Mouse (Mus musculus) adrenal gland, postnatal 36 days (tissue): ENCODE data around the gene Sntb2. TPM values are rescaled to one million over a fixed set of nuclear protein-coding genes. Genes with fewer than 3 reads are reported as not detected.
"Not testable (repeated sequence)": the region's sequence is repeated elsewhere in the genome, so short reads cannot be mapped to it uniquely, and the experiment has no call there.

Experiments
- DNase-seq, 2 experiments: peaks; one replicate each; pipeline ENCODE4 v3.0.0; 2021; ENCODE audit warnings: mixed read lengths in 1 of 2
- long read RNA-seq, 2 experiments: library from polyadenylated mRNA; stranded (forward); transcript quantifications; one replicate each; pipeline ENCODE4 v2.0.0; 2021; ENCODE audit warnings: borderline sequencing depth in 2 of 2
- total RNA-seq, 2 experiments: library from RNA; stranded (reverse); gene quantifications; 2 replicates each; pipeline ENCODE4 v1.2.3; 2021

Sntb2 gene
- 10 to 100 TPM; 28.8 to 39.5 TPM for total RNA-seq
- long read RNA-seq, experiment 1, full-length matches to known transcripts: 42 of 44 reads
- long read RNA-seq, experiment 1, partial matches to known transcripts: 0 of 44 reads
- long read RNA-seq, experiment 1, other reads (novel, unspliced or antisense): 2 of 44 reads
- long read RNA-seq, experiment 2, partial matches to known transcripts: 0 of 2 reads
- long read RNA-seq, experiment 2, other reads (novel, unspliced or antisense): 2 of 2 reads

DNA sequence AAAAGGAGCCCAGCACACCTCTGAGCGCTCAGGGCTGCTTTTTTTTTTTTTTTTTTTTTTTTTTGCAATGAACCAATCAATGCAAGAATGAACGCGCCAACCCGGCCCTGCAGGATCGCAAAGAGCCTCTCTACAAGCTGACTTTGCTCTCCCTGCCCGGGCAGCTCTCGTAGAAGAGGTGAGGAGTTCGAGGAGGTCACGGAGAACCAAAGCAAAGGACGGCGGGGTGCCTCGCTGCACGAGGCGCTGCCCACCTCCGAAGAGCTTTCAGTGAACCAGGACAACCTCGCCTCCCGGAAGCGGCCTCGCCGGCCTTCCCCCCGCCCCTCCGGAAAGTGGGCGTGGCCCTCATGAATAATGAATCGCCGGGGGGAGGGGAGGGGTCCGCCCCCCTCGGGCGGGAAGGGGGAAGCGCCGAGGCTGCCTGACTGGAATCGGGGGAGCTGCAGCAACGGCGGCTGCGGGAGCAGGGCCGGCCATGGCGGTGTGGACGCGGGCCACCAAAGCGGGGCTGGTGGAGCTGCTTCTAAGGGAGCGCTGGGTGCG, at the start of gene Sntb2:
Gene Sntb2 (plus strand): TSS at position 427 of the 546 bp plus-strand sequence.
- DNase-seq: peak; percentile 93 to 96

DNA sequence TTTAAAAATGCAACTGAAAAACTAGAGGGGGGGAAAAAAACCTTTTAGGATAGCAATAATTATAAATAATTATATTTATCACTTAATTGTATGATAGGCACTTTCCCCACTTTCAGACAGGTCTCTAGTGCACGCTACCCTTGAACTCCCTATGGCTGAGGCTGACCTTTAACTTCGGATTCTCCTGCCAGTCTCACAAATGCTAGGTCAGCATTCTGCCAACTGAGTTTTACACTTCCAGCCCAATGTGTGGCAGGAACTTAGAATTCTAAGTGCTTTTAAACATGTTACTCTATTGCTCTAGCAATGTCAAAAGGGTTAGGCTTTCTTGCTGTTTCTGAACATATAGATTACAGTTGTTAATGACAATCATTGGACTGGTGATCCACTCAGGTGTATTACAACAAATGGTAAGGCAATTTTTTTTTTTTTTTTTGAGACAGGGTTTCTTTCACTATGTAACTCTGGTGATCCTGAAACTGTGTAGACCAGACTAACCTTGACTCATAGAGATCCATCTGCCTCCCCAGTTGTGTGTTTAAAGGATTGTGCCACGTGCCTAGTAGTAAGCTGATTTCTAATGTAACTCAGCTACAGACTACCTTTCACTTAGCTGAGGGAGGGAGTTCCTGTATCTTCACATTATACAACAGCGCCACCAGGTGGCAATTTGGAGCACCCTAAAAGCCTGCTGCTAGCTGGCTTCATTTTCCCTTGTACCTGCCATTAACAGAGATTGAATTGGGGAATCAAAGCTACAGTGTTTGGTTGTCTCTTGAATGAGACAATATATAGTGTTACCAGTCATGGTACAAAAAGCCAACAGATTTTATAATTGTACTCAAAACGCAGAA, 48.0 kb upstream of the Sntb2 start:
- DNase-seq: peak; percentile 81 to 86

DNA sequence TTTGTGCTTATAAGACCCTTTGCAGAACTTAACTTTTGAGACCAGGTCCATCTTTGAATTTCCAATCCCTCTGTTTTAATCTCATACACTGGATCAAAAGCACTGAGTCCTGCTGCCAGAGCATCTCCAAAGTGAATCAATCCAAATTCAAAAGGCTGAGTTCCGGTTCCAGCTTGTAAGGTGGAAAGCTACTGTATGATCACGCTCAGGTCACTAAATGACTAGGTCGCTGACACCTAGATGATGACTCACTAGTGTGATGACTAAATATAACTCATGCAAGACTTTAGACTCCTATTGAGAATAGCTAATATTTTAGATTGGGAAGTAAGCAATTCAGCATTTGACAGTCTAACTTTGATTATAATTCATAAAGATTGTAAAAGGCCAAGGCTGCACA, 46.7 kb upstream of the Sntb2 start:
- DNase-seq: no peak

DNA sequence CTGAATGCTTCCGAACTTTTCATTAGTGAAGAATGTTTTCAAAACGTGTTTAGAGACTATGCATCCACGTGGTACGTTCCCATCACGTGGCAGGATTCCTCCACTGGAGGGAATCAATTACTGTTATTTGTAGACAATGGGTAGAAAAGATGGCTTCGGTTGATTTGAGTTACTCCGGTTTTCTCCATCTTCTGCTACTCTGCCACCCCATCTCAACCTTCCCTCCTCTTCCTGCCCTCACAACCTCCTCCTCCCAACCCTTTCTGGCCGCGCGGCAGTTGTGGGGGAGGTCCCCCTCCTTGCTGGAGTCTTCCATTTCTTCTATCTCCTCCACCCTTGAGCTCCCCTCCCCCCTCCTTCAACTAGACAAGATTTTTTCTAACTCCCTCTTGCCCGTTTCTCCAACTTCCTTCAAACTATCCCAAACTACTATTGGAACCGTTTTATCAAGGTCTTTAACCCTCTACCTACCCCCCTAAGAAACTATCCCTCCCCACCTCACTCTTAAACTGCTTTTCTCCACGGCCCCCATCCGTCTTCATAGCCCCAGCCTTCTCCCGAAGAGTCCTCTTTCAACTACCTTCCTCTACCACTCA, 43.2 kb upstream of the Sntb2 start:
- DNase-seq: peak; percentile 33 to 46

DNA sequence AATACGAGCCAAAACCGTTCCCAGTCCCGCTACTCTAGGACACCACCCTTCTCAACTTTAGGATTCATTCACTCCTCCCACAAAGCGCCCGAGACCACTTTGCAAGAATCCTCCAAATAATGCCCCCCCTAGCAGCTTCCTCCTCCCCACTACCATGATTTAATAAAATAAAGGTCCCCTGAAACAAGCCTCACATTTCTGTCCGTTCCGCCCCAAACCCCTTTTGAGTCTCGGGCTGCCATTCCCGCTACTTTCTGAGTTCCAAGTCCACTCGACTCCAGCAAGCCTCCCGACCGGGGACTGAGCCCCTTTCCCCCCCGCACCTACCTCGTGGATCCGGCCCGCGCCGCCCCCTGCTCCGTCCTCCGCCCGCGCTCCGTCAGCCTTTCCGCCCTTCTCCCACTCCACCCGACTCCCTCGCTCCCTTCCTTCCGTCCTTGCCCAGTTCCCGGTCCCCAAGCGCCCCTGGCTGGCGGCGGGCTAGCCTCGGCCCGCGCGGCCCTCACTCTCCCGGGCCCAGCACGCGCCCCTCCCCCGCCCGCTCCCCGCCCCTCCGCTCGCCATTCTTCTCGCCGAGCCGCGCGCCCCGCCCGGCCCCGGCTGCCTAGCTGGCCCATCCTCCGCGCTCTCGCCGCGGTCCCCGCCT, 42.6 kb upstream of the Sntb2 start:
- DNase-seq: peak; percentile 69 to 78

DNA sequence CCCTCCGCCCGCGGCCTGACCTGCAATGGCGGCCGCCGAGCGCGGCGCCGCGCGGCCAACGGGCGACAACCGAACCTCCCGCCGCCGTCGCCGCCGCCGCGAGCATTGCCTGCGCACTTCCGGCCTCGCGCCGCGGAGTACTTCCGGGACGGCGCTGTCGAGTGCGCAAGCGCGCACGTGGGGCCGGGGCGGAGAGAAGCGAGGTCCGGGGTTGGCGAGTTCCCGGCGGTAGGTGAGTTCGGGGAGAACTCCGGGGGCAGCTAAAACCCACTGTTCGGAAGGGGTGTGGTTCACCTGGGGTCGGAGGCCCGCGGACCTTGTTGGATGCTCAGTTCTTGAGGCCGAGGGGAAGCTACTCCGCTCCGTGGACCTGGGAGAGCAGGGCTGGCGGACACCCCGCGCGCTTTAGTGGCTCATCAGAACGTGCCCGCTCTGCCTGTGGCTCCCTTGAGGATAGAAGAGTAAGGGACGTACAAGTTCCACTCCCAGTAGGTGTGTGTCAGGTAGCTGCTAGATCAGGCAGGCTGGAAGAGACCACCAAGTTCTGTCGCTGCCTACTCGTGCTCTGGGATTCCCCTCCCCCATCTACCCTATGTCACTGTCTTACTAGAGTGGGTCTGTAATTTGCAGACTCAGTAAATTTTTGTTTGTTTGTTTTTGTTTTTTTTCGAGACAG, 41.9 kb upstream of the Sntb2 start, which contains the start of gene Utp4:
Gene Utp4 (plus strand): TSS at position 156 of the 676 bp plus-strand sequence.
- peak; percentile 93 to 94 for DNase-seq

DNA sequence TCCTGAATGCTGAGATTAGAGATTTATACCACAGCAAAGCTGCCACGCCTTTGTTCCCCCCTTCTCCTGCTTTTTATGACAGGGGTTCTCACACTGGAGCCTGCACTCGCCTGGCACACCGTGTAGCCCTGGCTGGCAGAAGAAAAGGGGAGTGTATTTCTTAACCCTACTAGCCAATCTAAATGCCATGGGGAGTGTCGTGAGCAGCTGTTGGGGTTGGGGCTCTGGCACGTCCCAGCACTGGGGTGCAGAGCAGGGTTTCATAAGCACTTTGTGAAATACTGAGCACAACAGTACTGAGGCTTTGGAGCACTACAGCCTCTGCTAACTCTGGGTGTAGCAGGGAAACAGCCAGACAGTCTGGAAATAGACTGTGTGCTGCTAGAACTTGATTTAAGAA, 36.1 kb upstream of the Sntb2 start:
- DNase-seq: peak in 1 of 2 experiments; percentile 32

DNA sequence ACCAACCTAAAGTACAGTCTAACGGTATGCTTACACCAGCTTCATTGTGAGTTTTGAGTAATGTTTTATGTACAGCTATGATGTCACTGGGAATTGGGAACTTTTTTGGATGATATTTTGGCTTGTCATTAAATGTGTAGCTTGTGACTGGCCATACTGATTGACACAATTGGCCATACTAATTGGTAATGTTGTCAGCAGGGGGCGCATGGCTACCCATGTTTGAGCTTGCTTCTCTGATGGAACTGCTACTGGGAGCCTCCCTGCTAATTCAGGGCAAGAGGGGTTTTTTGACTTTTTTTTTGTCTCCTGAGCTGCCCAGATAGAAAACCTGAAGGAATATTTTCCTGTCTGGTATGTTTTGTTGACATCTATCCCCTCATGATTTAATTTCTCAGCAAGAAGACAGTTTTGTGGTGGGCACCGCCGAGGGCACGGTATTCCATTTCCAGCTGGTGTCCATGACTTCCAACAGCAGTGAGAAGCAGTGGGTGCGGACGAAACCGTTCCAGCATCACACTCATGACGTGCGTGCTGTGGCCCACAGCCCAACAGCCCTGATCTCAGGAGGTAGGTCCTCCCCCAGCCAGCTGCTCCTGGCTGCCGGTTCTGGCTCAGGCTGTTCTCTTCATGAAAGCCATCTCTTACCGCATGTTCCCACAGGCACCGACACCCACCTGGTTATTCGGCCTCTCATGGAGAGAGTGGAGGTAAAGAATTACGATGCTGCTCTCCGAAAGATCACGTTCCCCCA, 29.6 kb upstream of the Sntb2 start:
- peak; percentile 80 to 87 for DNase-seq

DNA sequence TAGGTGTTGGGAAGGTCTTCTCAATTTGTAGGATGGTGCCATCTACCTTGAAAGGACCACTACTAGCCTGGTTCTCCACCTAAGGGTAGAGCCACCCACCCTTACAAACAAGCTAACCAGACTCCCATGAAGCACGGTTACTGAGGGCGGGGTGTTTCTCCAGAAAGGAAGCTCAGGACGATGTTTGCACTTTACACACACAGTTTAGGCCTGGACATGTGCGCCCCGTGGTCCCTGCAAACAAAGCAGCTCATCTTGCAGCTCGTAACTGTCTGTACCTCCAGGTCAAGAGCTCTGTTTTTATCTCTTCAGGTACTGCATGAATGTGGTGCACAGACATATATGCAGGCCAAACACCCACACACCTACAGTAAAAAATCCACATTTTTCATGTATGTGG, 28.9 kb upstream of the Sntb2 start:
- DNase-seq: no peak

DNA sequence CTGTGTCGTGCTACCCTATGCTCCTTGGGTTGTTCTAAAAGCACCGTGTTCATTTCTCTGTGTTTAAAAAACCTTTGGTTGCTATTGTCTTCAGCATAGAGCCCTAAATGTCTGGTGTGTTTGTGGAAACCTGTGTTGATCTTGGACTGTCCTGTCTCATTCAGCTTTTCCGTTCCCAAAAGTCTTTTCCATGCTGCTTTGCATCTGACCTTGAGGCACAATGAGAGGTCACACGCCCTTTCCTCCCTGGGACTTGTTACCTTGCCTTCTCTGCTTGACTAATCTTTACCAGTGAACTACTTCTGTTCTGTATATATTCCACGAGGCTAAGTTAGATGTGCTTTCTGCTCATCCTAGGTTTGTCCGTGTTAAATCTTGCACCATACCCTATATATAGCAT, 28.1 kb upstream of the Sntb2 start:
- no peak for DNase-seq

DNA sequence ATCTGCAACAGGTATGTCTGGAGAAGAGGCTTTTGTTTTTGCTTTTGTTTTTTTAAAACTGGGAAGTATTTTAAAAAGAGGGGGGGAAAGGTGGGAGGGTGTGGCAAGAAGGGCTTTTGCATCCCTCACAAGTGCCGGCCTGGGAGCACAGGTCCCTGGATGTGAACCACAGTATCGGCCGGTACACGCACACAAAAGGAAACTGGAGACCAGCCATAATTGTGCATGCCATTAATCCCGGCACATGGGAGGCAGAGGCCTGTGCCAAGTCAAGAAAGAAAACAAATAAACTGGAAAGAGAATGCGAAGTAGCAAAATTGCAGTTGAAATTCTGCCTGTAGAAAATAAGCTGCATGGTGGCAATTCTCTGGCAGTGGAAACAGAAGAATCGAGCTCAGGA, 27.3 kb upstream of the Sntb2 start:
- no peak for DNase-seq

DNA sequence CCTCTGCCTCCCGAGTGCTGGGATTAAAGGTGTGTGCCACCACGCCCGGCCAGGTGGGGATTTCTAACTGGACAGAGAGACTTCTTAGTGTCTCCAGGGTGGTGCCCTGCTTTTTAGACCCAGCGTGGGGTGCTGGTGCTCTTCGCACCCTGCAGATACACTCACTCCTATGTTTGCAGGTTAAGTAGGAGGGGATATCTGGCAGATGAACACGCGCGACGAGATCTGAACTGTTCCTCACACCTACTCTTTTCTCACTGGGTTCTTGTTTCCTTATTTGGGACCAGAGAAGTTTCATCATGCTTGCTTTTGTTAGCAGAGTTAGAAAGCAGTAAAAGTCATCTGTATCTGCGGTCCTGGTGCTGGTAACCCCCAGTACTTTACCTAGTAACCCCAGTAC, 21.9 kb upstream of the Sntb2 start:
- DNase-seq: no peak

DNA sequence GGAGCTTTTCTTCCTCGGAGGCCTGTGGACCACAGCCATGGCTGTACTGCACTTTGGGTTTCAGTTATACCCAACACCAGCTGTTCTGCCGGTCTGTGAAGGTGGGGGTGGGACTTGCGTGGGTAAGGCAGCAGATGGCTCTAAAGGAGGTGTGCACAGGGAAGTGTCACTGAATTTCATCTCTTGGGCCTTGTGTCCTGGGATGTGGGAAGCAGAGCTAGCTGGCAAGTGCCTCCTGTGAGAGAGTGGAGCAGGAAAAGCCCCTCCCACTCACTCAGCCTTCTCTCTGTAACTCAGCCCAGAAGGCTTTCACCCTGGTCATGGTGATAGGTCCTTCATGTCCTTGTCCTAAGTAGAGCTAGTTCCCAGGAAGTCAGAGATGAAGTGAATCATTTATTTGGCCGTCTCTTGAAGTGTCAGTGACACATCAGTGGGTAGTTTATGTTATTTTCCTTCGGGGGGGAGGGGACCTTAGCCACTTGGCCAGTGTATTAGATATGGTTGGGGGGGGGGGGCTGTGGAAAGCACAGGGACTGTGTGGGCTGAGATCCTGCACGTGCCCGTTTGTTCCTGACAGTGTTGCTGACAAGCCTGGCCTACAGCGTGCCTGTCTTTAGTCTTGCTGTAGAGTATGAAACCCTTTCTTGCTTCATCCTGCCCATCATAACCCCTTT, 15.7 kb upstream of the Sntb2 start:
- DNase-seq: peak; percentile 60 to 69

DNA sequence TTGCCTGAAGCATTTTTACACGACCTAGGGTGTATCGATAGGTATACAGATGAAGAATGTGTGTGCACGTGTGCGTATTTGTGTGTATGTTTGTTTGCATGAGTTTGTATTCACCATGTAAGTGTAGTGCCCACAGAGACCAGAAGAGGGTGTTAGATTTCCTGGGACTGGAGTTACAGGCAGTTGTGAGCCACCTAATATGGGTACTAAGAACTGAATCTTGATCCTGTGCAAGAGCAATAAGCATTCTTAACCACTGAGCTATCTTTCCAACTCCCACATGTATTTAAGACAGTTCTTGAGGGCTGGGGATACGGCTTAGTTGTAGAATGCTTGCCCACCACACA, 15.2 kb upstream of the Sntb2 start:
- no peak for DNase-seq

DNA sequence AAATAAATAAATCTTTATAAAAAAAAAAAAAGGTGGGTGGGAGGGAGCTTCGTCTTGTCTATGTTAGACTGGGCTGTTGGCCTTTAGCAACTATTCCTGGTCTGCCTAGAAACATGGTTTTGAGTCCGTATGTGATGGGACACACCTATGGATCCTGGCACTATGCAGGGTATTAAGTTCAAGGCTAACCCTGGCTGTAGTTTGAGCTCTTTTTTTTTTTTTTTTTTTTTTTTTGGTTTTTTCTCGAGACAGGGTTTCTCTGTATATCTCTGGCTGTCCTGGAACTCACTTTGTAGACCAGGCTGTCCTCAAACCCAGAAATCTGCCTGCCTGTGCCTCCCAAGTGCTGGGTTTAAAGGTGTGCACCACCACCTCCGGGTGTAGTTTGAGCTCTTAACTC, 11.5 kb upstream of the Sntb2 start:
- no peak for DNase-seq

DNA sequence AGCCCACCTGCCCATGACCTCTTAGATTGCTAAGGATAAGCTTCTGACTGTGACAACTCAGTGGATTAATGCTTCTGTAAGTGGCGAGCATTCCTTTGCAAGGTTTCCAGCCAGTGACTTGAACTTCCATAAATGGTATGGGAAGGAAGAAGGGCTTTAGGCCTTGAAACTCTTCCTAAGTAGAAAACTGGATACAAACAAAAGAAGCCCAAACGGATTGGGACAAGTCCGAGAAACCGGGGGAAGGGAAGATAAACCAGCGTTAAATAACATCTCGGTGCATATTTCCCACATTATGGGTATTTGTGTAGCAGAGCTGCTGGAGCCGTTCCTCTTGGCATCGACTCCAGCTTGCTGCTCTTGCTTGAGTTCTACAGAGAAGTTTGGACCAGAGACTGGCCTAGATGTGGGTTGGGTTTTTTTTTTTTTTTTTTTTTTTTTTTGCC, 10.6 kb upstream of the Sntb2 start:
- no peak for DNase-seq

DNA sequence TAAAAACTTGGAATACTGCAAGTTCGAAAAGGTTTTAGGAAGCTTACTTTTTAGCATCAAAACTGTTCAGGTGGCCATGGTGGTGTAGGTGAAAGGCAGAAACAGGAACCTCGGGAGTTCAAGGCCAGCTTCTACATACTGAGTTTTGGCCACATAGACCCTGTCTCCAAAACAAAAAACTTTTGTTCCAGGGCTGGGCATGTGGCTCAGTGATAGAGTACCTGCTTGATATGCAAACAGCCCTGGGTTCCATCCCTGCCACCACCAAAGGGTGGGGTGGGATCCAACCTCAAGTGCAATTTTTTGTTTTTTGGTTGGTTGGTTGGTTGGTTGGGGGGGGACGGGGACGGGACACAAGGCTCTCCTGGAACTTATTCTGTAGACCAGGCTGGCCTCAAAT, 10.1 kb upstream of the Sntb2 start:
- DNase-seq: no peak

DNA sequence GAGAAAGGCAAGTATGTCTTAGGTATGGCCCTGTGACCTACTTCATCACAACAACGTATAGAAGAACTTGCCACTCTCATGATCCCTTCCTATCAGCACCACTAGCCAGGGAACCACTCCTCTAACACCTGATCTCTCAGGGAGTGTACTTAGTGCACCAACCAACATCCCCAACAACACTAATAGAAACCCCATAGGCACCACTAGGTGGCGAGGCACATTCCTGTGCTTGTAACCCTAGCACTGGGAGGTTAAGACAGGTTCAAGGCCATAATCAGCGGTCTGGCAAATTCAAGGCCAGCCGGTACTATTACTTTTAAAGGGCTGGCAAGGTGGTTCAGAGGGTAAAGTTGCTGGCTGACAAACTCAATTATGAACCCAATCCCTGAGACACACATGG, 8.3 kb upstream of the Sntb2 start:
- DNase-seq: no peak

DNA sequence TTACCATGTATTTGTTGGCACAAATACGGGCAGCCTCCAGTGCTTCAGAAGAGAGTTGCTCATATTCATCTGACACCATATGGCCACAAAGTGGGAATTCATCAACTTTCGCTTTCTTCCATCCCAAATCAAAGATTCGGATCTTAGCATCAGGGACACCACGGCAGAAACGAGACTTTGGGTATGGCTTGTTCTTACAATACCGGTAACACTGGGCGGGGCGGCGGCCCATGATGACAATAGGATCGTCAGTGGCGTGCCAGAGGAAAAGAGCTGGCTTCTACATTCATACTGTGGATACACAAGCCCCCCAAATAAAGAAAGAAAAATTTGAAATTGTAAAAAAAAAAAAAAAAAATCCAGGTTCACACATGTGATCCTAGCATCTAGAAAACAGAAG, 7.4 kb upstream of the Sntb2 start:
- not testable (repeated sequence) for DNase-seq

DNA sequence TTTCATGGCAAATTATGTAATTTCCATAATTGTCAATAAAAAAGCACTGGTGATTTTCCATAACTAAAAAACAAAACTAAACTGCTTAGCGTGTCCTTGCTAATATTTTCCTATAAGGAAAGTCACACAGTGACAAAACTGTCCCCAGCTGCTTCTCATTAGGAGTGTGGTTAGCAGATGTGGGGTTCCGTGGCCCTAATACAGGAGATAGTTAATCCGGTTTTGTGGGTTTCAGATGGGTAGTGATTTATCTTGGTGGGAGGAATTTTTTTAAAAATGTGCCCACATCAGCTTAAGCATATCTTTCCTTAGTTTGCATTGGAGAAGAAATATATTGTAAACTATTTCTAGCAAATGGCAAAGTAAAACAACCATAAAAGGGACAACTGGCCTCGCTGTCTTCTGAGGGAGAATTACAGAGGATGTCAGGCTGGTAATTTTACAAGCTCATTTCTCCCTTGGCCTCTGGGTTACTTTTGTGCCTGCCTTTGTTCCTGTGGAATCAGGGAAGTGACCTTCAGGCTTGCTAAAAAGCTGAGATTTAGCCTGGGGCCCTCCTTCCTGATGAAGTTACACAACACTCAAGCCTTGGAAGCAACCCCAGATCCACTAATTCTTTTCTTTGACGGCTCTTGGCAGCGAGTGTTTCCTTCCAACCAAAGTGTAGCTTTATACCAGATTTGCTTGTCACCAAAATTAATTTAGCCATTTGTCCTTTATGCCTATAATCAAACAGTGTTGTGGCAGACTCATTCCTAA, 6.2 kb upstream of the Sntb2 start:
- peak; percentile 75 to 80 for DNase-seq
